Mouse (Mus musculus) megakaryocyte, embryonic 14.5 days (primary cell): Measurements from ENCODE around the gene Arhgef3.

ENCODE experiments used
- FLI1 ChIP-seq: IDR thresholded peaks from 2 replicates; pipeline ENCODE4 v1.6.1; 2012; ENCODE audit warnings: low read length, inconsistent platforms, mixed read lengths
- GATA1 ChIP-seq: IDR thresholded peaks from 3 replicates; pipeline ENCODE4 v1.6.1; 2012; ENCODE audit warnings: mixed read lengths, low read length, inconsistent platforms, borderline replicate concordance

DNA sequence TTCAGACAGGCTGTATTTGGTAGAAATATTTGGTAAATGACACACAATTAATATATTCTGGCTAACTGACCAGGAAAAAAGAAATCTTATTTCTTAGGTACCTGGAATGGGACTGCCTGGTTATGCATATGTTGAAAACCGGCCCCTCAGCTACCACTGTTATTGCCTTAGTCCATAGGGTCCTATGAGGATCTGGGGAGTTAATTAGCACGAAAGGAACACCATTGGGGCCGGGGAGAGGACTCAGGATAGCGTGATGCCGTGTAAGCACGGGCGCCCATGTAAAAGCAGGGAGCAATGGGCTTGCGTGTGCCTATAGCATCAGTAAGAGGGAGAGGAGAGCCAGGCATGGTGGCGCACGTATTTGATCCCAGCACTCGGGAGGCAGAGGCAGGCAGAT is 85.2 kb downstream of the Arhgef3 start:
- no peak for TF ChIP-seq GATA1
- TF ChIP-seq FLI1: no peak
